Mouse (Mus musculus) G1E-ER4 (cell line): Measurements from ENCODE around the gene Gal3st2b. TPM values are rescaled to one million over a fixed set of nuclear protein-coding genes. Genes with fewer than 3 reads are reported as not detected.
"Not testable (repeated sequence)": the region's sequence is repeated elsewhere in the genome, so short reads cannot be mapped to it uniquely, and the experiment has no call there.

Experiments
- GATA1 ChIP-seq: IDR thresholded peaks from one replicate; pipeline ENCODE4 v1.8.0; 2012; ENCODE audit warnings: low read length, inconsistent platforms
- polyA plus RNA-seq: library from polyadenylated mRNA; stranded (reverse); fragments of >175 nt; gene quantifications from 2 replicates; pipeline ENCODE4 v1.2.3, GENCODE M21; 2012

Gene Gal3st2b
- polyA plus RNA-seq = 0.08 and 0.09 TPM in 2 replicates

DNA sequence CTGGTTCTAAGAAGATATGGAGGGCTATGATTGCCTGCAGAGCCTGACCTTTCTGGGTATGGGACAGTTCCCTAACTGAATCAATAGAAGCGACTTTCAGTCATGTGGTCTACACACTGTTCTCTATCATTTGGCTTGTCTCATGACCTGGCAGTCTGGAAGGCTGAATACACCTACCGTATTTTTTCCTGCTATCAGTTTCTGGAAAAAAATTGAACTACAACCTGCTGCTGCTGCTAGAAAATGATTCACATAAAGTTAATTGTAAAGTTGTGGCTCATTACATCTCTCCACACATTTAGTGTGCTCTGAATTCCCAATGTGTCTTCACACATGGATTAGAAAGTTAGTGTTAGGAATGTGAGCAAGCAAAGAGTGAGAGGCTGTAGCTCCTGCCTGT lies at the start of gene Gal3st2b:
Gene Gal3st2b (plus strand): TSS at position 301 of the 400 bp plus-strand sequence.
- not testable (repeated sequence) for TF ChIP-seq GATA1

DNA sequence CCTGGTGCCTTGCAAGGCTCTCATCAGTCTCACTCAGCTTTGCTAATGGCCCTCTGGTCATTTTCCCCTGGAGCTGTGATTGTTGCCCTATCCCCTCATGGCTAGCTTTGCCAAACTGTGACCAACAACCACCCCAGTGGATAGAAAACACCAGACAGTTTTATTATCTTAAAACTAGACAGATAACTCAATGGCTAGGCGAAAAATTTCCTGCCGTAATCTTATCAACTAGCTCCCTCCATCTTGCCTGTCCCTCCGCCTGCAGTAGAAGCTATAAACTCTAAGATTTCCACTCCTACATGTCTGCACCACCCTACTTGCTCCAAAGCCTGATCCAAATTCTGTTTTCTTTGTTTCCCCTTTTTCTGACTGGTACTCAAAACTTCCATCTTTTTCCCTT lies 68.1 kb downstream of the Gal3st2b start:
- TF ChIP-seq GATA1 = peak; percentile 33

DNA sequence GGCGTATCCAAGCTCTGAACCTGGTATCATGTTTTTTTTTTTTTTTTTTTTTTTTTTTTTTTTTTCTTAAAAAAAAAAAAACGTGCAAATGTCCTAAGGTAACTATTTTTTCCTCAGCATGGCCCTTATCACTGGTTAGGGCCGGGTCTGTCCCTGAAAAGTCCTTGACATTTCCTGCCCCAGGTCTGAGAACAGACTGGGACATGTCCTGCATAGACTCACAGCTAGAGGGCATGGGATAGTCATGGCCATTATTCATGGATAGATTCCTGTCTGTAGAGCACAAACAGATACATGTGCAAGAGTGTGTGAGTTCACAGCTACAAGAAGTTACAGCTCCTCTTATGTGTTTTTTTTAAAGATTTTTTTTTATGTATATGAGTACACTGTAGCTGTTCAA lies 70.7 kb downstream of the Gal3st2b start:
- no peak for TF ChIP-seq GATA1

DNA sequence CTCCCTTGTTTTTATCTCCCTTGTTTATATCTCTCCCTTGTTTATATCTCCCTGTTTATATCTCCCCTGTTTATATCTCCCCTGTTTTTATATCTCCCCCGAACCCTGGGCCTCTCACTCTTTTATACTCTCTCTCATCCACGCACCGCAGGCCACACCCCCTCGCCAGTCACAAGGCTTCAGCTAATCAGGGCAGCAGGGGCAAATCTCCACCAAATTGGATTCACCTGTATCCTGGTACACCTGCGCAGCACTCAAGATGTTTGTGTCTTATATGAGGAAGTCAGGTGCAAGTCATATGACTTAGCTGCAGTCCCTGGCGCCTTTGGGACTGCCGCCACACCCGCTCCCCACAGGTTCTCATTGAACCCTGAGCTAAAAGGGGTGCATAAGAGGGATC lies 72.1 kb downstream of the Gal3st2b start, which contains the start of gene Gal3st2c:
Gene Gal3st2c (plus strand): TSS at position 301 of the 400 bp plus-strand sequence.
- not testable (repeated sequence) for TF ChIP-seq GATA1

Other genes with a start within 250 kb of the Gal3st2b start
- gene Bok, start 232.7 kb upstream of the Gal3st2b start, polyA plus RNA-seq = not detected in 2 replicates
- 13.4 and 14.7 TPM in 2 replicates for gene Atg4b, start 166.8 kb upstream of the Gal3st2b start, polyA plus RNA-seq
- gene Thap4, start 163.4 kb upstream of the Gal3st2b start, polyA plus RNA-seq = 75.6 and 93.4 TPM in 2 replicates
- gene Dtymk, start 116.4 kb upstream of the Gal3st2b start, polyA plus RNA-seq = 147 and 241 TPM in 2 replicates
- gene Ing5, start 114.3 kb upstream of the Gal3st2b start, polyA plus RNA-seq = 1.3 and 5.4 TPM in 2 replicates
- 3.1 and 4.8 TPM in 2 replicates for gene D2hgdh, start 93.4 kb upstream of the Gal3st2b start, polyA plus RNA-seq
- gene Gal3st2, start 57.0 kb upstream of the Gal3st2b start, polyA plus RNA-seq = 0.03 TPM in 1 of 2 replicates, not detected in the other
- 0.01 TPM in 1 of 2 replicates, not detected in the other for gene Gal3st2c, start 72.2 kb downstream of the Gal3st2b start, polyA plus RNA-seq
- gene Neu4, start 102.1 kb downstream of the Gal3st2b start, polyA plus RNA-seq = not detected in 2 replicates
- 0.28 and 0.66 TPM in 2 replicates for gene Pdcd1, start 134.2 kb downstream of the Gal3st2b start, polyA plus RNA-seq